Mouse (Mus musculus) intestine, embryonic 15.5 days (tissue): Measurements from ENCODE around the gene Nptx1. TPM values are rescaled to one million over a fixed set of nuclear protein-coding genes. Genes with fewer than 3 reads are reported as not detected.

Source experiments
- ATAC-seq: fragments of 200-750 bp; cut with Nextera tagmentation; 2 replicates; pipeline ENCODE4 v1.8.0; 2017; ENCODE audit warnings: moderate TSS enrichment, moderate library complexity
- H3K27ac ChIP-seq: fragments of 300-500 bp; sonication (generic); 2 replicates; pipeline ENCODE4 v1.5.1; 2015; ENCODE audit warnings: mild to moderate bottlenecking, inconsistent platforms
- H3K27me3 ChIP-seq: fragments of 300-500 bp; sonication (generic); replicated peaks from 2 replicates; pipeline ENCODE4 v1.6.1; 2015; ENCODE audit warnings: inconsistent platforms
- H3K36me3 ChIP-seq: fragments of 300-500 bp; sonication (generic); 2 replicates; pipeline ENCODE4 v1.6.1; 2015; ENCODE audit warnings: inconsistent platforms
- H3K4me1 ChIP-seq: fragments of 300-500 bp; sonication (generic); replicated peaks from 2 replicates; pipeline ENCODE4 v1.6.1; 2015; ENCODE audit warnings: inconsistent platforms
- H3K4me2 ChIP-seq: fragments of 300-500 bp; sonication (generic); replicated peaks from 2 replicates; pipeline ENCODE4 v1.6.1; 2015; ENCODE audit warnings: mild to moderate bottlenecking, inconsistent platforms
- H3K4me3 ChIP-seq: fragments of 300-500 bp; sonication (generic); replicated peaks from 2 replicates; pipeline ENCODE4 v1.5.1; 2015; ENCODE audit warnings: inconsistent platforms
- H3K9ac ChIP-seq: fragments of 300-500 bp; sonication (generic); 2 replicates; pipeline ENCODE4 v1.6.1; 2015; ENCODE audit warnings: inconsistent platforms
- H3K9me3 ChIP-seq: fragments of 300-500 bp; sonication (generic); 2 replicates; pipeline ENCODE4 v1.6.1; 2016; ENCODE audit warnings: inconsistent platforms
- WGBS: fragments of 180-500 bp; shearing (Covaris S2); methylation state at CpG from one replicate; pipeline ENCODE4 v1.1.7; 2015; 5-methylcytosine and 5-hydroxymethylcytosine counted together
- polyA plus RNA-seq: library from polyadenylated mRNA; unstranded; fragments of >200 nt; fragmentation: Nextera tagmentation; extraction: Ambion mirVana; gene quantifications from 2 replicates; pipeline ENCODE4 v1.2.1, GENCODE M21; 2015

The Nptx1 gene
- polyA plus RNA-seq, 1 experiment from 2014 or later: 1.1 TPM

GRCm38 (mm10) chr11:119497451-119497850 is 50.1 kb downstream of the Nptx1 start:
- WGBS: 74% methylated on average over 4 of the region's 4 CpGs
- Histone ChIP-seq H3K4me1 (peaks cover 6% of the 10 kb centered on the region; the same call in 1 of the 2 replicates), H3K4me3 (no peak overlapping the region), H3K9ac (no peak overlapping the region), H3K27me3 (no peaks in the 10 kb centered on the region), H3K9me3 (no peaks in the 10 kb centered on the region), H3K4me2 (no peak overlapping the region), H3K27ac (no peak overlapping the region), H3K36me3 (peaks cover 15% of the 10 kb centered on the region; the same call in 1 of the 2 replicates)
- ATAC-seq: no peak

DNA sequence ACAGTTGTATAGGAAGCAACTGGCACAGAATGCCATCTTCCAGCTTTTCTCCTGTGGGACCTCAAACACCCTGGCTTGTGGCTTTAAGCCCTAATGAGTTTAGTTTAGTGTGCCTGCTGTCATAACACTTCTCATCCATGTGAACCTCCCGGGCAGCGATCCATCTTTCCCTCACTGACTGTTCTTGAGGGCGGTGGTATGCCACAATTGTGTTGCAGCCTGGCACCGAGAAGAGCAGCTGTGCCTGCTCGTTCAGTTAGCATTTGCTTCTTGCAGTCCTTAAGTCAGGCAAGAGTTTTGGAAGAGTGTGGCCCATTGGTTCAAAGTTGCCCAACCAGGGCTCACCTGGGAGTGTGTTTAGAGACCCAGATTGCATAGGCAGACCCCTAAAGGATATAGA is 51.4 kb downstream of the Nptx1 start:
- H3K4me2 ChIP-seq: no peak overlapping the region
- H3K36me3 ChIP-seq: 0 out of 2 replicates have a peak, but pooled peaks cover 7% of the 10 kb centered on the region
- no peak overlapping the region for H3K4me3 ChIP-seq
- ATAC-seq: no peak
- 93% methylated on average over 5 of the region's 5 CpGs for WGBS
- peaks cover 10% of the 10 kb centered on the region; the same call in 1 of the 2 replicates for H3K4me1 ChIP-seq
- no peak overlapping the region for H3K9ac ChIP-seq
- H3K9me3 ChIP-seq: no peaks in the 10 kb centered on the region
- no peak overlapping the region for H3K27ac ChIP-seq
- no peaks in the 10 kb centered on the region for H3K27me3 ChIP-seq

DNA sequence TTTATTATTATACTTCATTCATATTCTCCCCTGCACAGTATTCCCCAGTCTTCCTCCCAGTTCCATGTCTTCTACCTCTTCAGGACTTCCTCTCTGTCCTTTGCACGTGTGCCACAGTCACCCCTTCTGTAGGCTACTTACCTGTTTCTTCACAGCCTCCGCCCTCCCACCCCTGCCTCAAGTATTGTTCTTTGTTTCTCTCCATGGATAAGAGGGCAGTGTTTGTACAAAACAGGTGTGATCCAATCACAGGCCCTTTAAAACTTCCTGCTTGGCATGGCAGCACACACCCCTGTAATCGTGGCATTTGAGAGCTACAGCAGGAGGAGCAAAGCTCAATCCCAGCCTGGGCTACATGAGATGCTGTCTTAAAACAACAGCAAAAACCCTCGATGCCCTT is 54.0 kb downstream of the Nptx1 start:
- H3K4me1 ChIP-seq: peaks cover 20% of the 10 kb centered on the region; the same call in 1 of the 2 replicates
- H3K36me3 ChIP-seq: 0 out of 2 replicates have a peak, but pooled peaks cover 2% of the 10 kb centered on the region
- no peak for ATAC-seq
- WGBS: 71% methylated on average over 4 of the region's 4 CpGs
- no peak overlapping the region for H3K9ac ChIP-seq
- H3K27ac ChIP-seq: no peak overlapping the region
- H3K4me3 ChIP-seq: no peak overlapping the region
- H3K27me3 ChIP-seq: no peaks in the 10 kb centered on the region
- H3K9me3 ChIP-seq: no peaks in the 10 kb centered on the region
- no peak overlapping the region for H3K4me2 ChIP-seq

DNA sequence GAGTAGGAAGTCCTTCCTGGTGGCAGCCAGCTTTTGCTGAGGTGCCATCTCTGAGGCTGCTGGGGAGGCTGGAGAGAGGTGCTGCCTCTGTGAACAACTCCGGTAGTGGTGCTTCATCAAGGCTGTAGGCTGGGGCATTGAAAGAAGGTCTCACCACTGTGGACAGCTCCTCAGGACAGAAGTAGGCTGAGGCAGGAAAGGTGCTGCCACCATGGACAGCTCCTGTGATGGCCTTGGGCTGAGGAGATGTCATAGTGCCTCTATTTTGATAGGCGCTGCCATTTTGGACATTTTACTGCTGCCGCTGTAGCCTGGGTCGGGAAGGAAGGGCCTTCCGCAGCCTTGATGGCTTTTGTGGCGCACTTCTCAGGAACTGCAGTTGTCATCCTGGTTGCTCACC is 54.7 kb downstream of the Nptx1 start:
- no peaks in the 10 kb centered on the region for H3K9me3 ChIP-seq
- 0 out of 2 replicates have a peak, but pooled peaks cover 2% of the 10 kb centered on the region for H3K36me3 ChIP-seq
- 97% methylated on average over 6 of the region's 6 CpGs for WGBS
- peak overlapping the region; percentile 97 for H3K4me2 ChIP-seq
- ATAC-seq: no peak
- H3K9ac ChIP-seq: no peak overlapping the region
- no peak overlapping the region for H3K4me3 ChIP-seq
- H3K27me3 ChIP-seq: no peaks in the 10 kb centered on the region
- H3K27ac ChIP-seq: no peak overlapping the region
- H3K4me1 ChIP-seq: peaks cover 20% of the 10 kb centered on the region; the same call in 1 of the 2 replicates

GRCm38 (mm10) chr11:119491690-119492087 is 55.9 kb downstream of the Nptx1 start:
- Histone ChIP-seq H3K27ac (peak overlapping the region; percentile 90), H3K4me2 (peak overlapping the region; percentile 97), H3K27me3 (no peaks in the 10 kb centered on the region), H3K9me3 (no peaks in the 10 kb centered on the region), H3K9ac (peak overlapping the region; percentile 91), H3K36me3 (0 out of 2 replicates have a peak, but pooled peaks cover 2% of the 10 kb centered on the region), H3K4me3 (peak overlapping the region; percentile 79), H3K4me1 (peaks cover 20% of the 10 kb centered on the region; the same call in 1 of the 2 replicates)
- WGBS: 7% methylated on average over 27 of the region's 27 CpGs
- peak; percentile 16; the same call in 1 of the 2 replicates for ATAC-seq

GRCm38 (mm10) chr11:119490861-119491689 is 56.5 kb downstream of the Nptx1 start, which contains the start of gene Endov:
Gene Endov, plus strand, starts transcription at chr11:119491347.
- Histone ChIP-seq H3K27me3 (no peaks in the 10 kb centered on the region), H3K9me3 (no peaks in the 10 kb centered on the region), H3K4me1 (peaks cover 20% of the 10 kb centered on the region; the same call in 1 of the 2 replicates), H3K27ac (peak within 1 kb of the TSS; percentile 90), H3K4me2 (peak within 1 kb of the TSS; percentile 97), H3K4me3 (peak within 1 kb of the TSS; percentile 79), H3K9ac (peak within 1 kb of the TSS; percentile 91), H3K36me3 (0 out of 2 replicates have a peak, but pooled peaks cover 4% of the 10 kb centered on the region)
- ATAC-seq: peak; percentile 99
- WGBS: under 1% methylated on average over 65 of the region's 66 CpGs

Other genes with a start within 250 kb of the Nptx1 start
- 335 and 348 TPM in 2 replicates for gene Eif4a3, start 247.7 kb downstream of the Nptx1 start, polyA plus RNA-seq
- gene Card14, start 240.0 kb downstream of the Nptx1 start, polyA plus RNA-seq: 5.1 and 5.6 TPM in 2 replicates
- 7.5 and 10.5 TPM in 2 replicates for gene Sgsh, start 192.2 kb downstream of the Nptx1 start, polyA plus RNA-seq
- 7.2 and 9.9 TPM in 2 replicates for gene Slc26a11, start 192.2 kb downstream of the Nptx1 start, polyA plus RNA-seq
- 8.3 and 9.2 TPM in 2 replicates for gene Rnf213, start 154.7 kb downstream of the Nptx1 start, polyA plus RNA-seq
- gene Endov, start 56.4 kb downstream of the Nptx1 start, polyA plus RNA-seq: 15.5 and 15.6 TPM in 2 replicates
- gene Rptor, start 55.2 kb upstream of the Nptx1 start, polyA plus RNA-seq: 9.0 and 10.1 TPM in 2 replicates